Mouse (Mus musculus) brain, embryonic 14.5 days (tissue): ENCODE results near the gene Tspan14.

Source experiments
- CTCF ChIP-seq: fragments of 200-500 bp; IDR thresholded peaks from 2 replicates; pipeline ENCODE4 v1.5.1; 2012; ENCODE audit warnings: inconsistent platforms, mild to moderate bottlenecking, moderate library complexity, borderline replicate concordance; ENCODE audit not compliant: insufficient read depth, insufficient read length; ENCODE audit errors: extremely low read depth
- POLR2A ChIP-seq: fragments of 200-500 bp; IDR thresholded peaks from 2 replicates; pipeline ENCODE4 v1.6.1; 2012; ENCODE audit warnings: mild to moderate bottlenecking, inconsistent platforms, borderline replicate concordance; ENCODE audit not compliant: poor library complexity, insufficient read depth, insufficient read length, severe bottlenecking; ENCODE audit errors: extremely low read depth

DNA sequence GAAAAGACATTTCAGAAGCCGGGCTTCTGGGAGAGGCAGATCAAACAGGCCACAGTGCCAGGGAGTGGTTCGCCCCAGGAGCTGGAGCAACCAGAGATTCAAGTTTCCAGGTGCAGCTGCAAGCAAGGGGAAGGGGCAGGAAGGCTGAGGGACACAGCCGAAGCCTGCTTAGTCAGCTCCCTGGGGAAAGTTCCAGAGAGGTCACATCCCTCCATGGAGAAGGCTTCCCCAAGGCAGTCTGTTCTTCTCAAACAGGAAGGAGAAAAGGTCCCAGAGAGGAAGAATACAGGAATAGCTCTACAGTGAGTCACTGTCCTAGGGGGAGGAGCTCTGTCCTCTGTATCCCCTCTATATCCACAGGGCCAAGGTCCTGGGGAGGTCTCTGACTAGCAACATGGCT, 51.9 kb downstream of the Tspan14 start:
- no peak for TF ChIP-seq CTCF
- TF ChIP-seq POLR2A: no peak
